Mouse (Mus musculus) urinary bladder, adult 2 months (tissue): ENCODE data around the gene Lrrc10. TPM values are rescaled to one million over a fixed set of nuclear protein-coding genes. Genes with fewer than 3 reads are reported as not detected.
"Not testable (repeated sequence)": the region's sequence is repeated elsewhere in the genome, so short reads cannot be mapped to it uniquely, and the experiment has no call there.

ENCODE experiments used
- DNase-seq: peaks from one replicate; pipeline ENCODE4 v3.0.0; 2022; ENCODE audit warnings: low spot score
- polyA plus RNA-seq: library from polyadenylated mRNA; depleted of rRNA; stranded (reverse); fragments of >200 nt; gene quantifications from 2 replicates; pipeline ENCODE4 v1.2.3, GENCODE M21; 2012; rRNA removed

Lrrc10 gene
- polyA plus RNA-seq, 1 experiment, result 0.30 TPM

DNA sequence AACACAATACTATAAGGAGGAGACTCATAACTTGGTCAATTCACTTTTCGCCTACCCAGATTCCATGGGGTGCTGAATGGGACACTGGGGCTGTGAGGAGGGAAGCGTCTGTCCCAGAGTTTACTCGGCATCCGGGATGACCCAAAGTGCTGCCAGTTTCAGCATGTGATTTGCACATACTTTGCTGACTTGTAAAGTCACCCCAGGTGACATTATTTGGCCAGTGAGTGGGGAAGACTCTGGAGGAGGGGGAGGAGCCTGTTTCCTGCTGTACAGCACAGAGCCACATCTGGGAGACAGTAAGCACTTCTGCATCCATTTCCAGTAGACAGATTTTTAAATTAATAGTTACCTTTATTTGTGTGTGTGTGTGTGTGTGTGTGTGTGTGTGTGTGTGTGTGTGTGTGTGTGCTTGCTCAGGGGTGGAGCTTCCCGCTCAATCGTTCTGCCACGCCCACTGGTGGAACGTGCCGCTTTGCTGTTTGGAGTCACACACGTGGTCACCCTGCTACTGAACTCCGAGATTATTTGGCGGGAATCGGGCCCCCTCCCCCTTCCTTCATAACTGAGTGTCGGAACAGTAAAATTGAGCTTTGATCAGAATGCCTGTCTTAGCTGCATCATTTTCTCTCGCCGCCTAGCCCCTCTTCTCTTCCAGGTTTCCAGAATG lies 1.5 kb upstream of the Lrrc10 start:
- DNase-seq, result not testable (repeated sequence)

DNA sequence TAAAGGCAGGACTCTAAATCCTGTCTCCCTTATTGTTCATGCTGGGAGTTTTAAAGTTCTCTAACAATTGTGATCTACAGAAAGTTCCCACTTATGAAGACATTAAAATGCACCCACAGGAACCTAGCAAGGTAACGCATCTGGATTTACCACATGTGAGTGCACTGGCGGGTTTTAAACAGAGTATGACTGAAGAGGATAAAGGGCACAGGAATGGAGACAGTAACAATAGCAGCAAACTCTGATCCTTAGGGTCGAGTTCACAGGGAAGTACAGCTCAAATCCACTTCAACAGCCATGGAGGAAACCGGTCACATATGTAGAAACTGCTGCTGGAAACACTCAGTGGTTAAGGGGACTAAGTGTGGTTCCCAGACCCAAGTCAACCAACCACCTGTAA lies 4.1 kb downstream of the Lrrc10 start:
- no peak for DNase-seq

DNA sequence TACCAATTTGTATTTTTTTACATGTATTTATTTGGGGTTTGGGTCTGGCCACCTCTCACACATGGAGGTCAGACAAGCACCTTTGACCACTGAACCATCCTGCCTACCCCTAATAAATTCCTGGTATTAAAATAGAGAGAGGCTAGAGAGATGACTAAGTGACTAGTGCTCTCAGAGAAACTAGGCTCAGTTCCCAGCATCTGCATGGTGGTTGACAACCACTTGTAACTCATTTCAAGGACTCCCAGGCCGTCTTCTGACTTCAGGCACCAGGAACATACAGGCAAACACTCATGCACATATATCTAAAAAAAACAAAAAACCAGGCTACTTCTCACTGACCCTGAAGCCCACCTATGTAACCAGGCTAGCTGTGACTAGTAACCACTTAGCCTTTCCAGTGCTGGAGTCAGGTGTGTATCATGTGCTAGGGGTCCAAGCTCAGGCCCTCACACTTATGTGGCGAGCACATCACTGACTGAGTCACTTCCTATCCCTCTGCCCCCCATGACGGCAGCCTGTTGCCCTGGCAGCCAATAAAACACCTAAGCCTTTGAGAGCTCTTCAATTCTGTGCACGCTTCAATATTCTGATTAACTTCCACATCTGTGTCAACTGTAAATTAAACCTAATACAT lies 4.9 kb downstream of the Lrrc10 start:
- no peak for DNase-seq

DNA sequence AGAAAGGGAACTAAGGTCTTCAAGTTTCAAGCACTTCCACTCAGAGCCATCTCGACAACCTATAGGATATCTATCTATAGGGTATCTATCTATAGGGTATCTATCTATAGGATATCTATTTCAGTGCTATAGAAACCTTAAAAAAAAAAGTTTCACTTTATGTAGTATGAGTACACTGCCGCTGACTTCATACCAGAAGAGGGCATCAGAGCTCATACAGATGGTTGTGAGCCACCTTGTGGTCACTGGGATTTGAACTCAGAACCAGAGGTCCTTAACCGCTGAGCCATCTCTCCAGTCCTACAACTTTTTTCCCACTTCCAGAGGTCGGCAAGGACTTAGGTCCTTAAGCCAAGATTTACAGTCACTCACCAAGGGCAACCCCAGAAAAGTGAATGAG lies 10.5 kb downstream of the Lrrc10 start:
- DNase-seq, result no peak

DNA sequence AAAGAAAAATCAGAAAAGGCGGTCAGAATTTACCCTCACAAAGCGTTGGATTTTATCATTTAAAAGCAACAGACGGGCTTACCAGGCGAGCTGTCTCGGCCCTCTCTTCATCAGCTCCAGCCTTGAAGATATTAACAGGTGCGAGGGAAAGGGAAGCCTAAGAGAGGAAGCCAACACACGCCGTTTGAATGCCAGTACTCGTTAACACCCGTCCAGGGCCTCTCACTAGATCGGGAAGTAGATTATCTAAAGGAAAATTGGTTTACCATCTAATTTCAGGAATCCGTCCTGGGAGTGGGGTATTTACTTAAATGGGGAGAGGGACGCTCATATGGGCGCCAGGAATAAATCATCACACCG lies 17.7 kb downstream of the Lrrc10 start:
- DNase-seq, result no peak

DNA sequence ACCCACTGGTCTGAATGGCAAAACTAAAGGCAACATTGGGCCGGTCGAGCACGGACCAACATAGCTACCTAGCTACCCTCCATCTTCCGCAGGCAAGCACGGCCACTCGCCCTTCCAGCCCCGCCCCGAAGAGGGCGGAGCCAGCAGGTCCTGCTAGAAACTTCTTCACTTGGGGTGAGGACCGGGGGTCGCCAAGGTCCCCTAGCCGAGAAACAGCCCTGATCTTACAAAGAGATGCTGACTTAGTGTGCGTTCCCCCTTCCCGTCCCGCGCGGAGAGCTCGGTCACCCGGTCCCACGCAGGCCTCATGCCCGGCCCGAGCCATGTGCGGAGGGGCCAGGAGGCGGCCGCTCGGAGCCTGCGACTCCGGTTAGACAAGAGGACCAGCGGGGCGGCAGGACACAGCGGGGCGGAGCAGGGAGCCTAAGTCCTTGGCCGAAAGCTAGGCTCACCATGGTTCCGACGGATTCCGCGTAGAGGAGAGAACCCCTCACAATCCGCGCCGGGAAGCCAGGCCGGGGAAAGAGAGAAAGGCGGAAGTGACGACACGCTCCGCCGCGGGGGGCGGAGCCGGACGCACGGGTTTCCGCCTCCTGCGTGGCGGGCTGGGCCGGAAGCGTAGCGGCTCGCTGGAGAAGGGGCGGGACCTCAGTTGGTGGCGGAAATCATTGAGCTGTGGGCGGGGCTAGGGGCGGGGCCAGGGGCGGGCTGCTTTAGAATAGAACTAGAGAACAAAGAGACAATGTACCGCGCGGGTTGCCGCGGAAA lies 18.3 kb downstream of the Lrrc10 start, which contains the start of gene Cct2:
Gene Cct2 (minus strand): TSS at position 561 of the 768 bp plus-strand sequence.
- DNase-seq, result peak; percentile 79

DNA sequence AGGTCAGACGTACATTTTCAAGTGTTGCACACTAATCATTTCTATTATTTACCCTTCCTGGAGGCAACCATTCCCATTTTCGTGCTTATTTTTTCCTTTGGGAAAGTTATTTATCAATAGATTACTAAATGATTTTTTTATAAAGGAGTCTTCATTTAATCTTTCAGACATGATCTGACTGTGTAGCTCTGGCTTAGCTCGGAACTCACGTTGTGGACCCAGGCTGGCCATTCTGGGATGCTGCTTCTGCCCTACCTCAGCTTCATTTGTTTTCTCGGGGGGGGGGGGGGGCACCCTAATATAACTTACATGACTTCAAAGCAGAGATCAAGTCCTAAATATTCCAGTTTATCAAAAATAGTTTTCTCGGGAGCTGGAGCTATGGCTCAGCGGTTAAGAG lies 18.9 kb downstream of the Lrrc10 start:
- DNase-seq, result no peak

DNA sequence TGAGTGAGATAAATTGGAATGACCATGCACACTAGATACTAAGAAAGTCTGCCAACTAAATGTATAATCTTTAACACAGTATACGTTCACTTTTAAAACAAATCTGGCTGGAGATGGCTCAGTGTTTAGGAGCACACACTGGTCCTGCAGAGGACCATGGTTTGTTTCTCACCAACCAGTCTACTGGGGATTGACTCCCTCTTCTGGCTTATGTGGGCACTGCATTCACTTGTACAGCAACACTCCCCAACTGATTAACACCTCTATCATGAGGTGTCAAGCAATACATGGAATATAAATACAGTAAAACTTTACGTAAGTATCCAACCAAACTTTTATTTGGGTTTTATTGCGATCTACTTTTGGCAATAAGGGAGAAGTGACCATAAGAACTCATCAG lies 24.0 kb downstream of the Lrrc10 start:
- DNase-seq, result no peak

DNA sequence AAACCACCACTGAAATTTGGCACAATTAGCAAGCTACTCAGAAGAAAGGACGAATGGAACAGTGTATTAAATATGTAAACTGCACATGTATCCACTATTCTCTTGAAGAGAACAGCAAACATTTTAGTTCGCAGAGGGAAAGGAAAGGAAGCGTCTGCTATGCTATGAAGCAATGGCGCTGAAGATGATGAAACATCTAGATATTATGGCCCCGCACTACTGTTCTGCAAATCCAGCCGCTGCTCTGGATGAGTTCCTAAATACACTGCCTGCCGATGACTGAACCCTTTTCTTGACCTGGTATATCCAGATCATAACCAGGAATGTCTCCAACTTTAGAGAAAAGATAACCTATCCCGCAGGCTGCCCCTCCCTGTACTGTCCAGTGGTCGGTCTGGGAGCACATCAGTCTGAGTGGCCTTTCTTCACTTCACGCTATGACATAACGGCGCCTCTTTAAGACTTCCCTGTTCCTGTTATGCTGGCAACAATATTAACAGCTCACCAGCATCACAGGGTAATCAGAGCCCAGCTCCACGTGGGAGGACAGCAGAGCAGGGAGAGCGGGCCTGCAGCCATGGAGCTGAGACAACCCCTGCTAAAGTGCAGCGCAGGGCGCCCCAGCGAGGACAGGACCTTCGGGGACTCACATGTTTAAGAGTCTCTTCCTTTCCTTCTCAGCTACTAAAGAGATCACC lies 27.2 kb downstream of the Lrrc10 start:
- no peak for DNase-seq

DNA sequence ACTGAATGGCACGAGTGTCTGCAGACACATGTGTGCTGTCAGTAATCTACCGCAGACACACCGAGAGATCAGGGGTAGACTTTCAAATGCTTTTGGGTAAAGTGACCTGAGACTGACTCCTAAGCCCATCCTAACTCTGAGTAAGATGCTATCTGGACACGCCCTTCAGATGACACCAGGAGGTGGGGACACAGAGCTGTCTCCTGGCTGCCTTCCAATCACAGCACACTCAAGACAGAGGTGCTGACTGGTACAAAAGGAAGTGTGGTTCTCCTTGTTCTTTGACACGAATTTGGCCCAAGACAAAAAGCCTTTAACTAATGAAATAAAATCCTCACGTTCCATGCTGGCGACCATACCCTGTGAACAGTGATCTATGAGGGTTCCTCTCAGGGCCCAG lies 28.0 kb downstream of the Lrrc10 start:
- DNase-seq, result no peak

DNA sequence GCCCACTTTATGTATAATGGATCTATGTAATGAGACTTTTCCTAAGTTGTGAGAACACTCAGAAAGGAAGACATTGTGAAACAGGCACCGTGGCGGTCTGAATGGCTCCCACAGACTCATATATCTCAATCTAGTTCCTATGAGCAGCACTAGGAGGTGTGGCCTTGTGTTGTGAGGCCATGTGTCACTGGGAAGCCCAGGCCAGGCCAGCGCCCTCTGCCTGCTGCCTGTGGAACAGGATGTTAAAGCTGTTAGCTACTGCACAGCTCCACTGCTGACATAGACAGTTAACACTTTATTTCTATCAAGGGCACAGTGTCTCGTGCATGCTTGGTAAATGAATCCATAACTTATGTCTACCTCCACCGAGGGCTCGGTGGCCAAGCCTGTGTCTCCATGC lies 33.1 kb downstream of the Lrrc10 start:
- no peak for DNase-seq

DNA sequence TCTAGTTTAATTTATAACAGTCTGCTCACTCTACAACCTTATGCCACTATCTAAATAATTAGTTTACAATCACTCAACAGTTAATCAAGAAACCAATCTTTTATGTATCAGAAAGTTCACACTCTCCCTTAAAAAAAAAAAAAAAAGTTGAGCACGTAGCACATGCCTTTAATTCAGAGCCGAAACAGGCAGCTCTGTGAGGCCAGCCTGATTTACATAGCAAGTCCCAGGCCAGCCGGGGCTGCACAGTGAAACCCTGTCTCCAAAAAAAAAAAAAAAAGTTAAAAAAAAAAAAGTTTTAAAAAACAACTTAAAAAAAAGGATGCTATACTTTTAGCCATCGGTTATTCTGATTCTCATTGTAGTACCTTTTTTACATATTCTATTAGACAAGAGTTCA lies 36.2 kb downstream of the Lrrc10 start:
- DNase-seq, result no peak

DNA sequence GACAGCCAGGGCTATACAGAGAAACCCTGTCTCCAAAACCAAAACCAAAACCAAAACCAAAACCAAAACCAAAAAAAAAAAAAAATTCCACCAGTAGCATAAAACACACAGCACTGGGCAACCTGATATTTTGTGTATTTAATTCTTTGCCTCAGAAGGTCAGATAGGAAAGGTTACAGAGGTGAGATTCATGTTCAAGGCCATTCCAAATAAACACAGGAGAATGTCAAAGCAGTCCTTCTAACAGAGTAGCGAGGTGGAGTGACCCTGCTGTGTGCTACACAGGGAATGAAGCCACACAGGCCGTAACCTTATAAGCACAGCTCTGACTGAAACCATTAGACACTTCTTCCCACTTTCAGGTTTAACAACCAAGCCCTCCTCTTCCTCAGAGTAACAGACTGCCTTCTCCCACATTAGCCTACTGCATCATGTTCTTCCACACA lies 36.8 kb downstream of the Lrrc10 start:
- DNase-seq, result no peak

DNA sequence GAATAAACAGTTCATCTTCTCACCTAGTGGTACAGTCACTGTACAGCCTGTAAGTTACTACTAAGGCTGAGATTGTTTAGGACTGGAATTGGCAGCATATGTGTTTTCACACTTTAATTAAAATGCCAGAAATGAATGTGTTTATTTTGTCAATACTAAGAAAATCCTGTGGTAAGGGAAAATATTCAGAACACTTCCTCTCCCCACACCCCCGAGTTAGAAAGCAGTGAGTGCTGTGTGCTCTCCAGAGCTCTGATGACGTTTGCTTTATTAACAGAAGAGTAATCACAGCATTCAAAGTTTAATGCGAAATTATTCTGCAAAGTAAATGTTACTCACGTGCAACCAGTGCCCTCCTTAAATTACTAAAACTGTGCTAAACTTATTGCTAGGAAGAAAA lies 44.5 kb downstream of the Lrrc10 start:
- no peak for DNase-seq

DNA sequence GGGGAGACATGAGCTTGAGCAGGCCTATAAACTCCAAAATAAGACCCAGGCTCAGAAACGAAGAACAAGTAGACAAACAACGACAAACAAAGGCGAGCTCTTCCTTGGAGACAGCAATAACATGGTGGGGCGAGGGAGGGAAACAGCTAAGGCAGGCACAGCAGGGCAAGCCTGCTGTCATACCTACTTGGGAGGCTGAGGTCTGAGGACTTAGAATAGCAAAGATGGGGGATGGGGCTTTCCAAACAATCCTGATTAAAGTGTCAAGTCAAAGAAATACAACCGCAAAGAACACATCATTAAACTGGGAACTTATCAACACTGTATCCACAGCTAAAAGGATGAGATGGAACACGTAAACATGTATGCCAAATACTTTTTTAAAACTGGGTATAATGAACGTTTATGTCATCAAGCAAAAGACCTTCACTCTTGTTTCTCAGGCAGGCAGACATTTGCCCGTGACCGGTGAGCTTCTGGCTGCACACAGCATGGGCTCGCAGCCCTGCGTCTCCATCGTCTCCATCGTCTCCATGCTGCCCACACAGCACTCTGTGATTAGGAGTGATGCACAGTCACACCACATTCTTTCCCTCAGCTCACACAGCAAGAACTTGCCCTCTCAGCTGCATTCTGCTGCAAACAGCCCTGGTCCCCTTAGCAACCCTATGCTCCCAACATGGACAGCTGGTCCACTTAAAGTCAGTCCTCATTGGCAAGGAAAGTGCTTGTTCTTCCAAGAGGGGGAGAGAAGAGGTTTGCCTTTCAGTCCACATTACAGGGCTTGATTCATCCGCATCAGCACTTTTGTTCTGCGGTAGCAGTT lies 49.6 kb downstream of the Lrrc10 start:
- DNase-seq, result no peak

DNA sequence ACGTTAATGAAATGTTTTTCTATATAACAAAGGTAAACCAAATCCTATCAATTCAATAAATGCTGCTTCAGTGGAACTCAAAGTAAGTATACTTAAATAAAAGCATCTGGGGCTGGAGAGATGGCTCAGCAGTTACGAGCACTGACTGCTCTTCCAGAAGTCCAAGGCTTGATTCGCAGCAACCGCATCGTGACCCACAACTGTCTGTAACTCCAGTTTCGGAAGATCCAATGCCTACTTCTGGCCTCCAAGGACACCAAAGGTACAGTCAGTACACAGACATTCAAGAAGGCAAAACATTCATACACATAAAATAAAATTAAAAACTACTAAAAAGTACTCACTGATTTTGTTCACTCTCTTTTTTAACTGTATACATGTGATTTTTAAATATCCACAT lies 51.0 kb downstream of the Lrrc10 start:
- DNase-seq, result no peak

Other genes with a start within 250 kb of the Lrrc10 start
- gene Myrfl, start 148.4 kb upstream of the Lrrc10 start, polyA plus RNA-seq, result not detected in 2 replicates
- 53.3 and 53.4 TPM in 2 replicates for gene Rab3ip, start 94.6 kb upstream of the Lrrc10 start, polyA plus RNA-seq
- not detected in 2 replicates for gene Gm10271, start 72.7 kb upstream of the Lrrc10 start, polyA plus RNA-seq
- 0.14 and 0.21 TPM in 2 replicates for gene Best3, start 59.0 kb upstream of the Lrrc10 start, polyA plus RNA-seq
- 162 and 163 TPM in 2 replicates for gene Cct2, start 18.5 kb downstream of the Lrrc10 start, polyA plus RNA-seq
- 21.5 and 23.9 TPM in 2 replicates for gene Frs2, start 103.2 kb downstream of the Lrrc10 start, polyA plus RNA-seq
- gene Yeats4, start 179.2 kb downstream of the Lrrc10 start, polyA plus RNA-seq, result 33.5 and 37.8 TPM in 2 replicates
- gene 9530003J23Rik, start 193.4 kb downstream of the Lrrc10 start, polyA plus RNA-seq, result not detected in 2 replicates
- gene Lyz2, start 237.0 kb downstream of the Lrrc10 start, polyA plus RNA-seq, result 437 and 439 TPM in 2 replicates
- 9.3 and 12.6 TPM in 2 replicates for gene Lyz1, start 247.5 kb downstream of the Lrrc10 start, polyA plus RNA-seq